Mouse (Mus musculus) CH12.LX (cell line): ENCODE data around the gene Fggy.

Experiments
- BHLHE40 ChIP-seq: IDR thresholded peaks from 2 replicates; pipeline ENCODE4 v1.6.1; 2011; ENCODE audit warnings: mild to moderate bottlenecking, low read depth, low read length, improper control_type of control experiment
- CTCF ChIP-seq, 2 experiments: IDR thresholded peaks in 1 of 2; conservative IDR thresholded peaks in 1 of 2; 2 replicates each; pipeline ENCODE4 v1.5.1; 2011 to 2012; ENCODE audit warnings: low read depth in 2 of 2, low read length in 2 of 2, improper control_type of control experiment in 1 of 2, inconsistent platforms in 1 of 2, mild to moderate bottlenecking in 1 of 2, moderate library complexity in 1 of 2
- MEF2A ChIP-seq: IDR thresholded peaks from 2 replicates; pipeline ENCODE4 v1.6.1; 2014; ENCODE audit warnings: low read depth, mild to moderate bottlenecking, inconsistent platforms, low read length, improper control_type of control experiment, borderline replicate concordance
- POLR2A ChIP-seq: IDR thresholded peaks from 2 replicates; pipeline ENCODE4 v1.6.1; 2011; ENCODE audit warnings: low read depth, mild to moderate bottlenecking, improper control_type of control experiment, low read length
- POLR2AphosphoS2 ChIP-seq: IDR thresholded peaks from 2 replicates; pipeline ENCODE4 v1.6.1; 2011; ENCODE audit warnings: low read depth, low read length, improper control_type of control experiment
- ZMIZ1 ChIP-seq: IDR thresholded peaks from 2 replicates; pipeline ENCODE4 v1.6.1; 2012; ENCODE audit warnings: low read depth, mild to moderate bottlenecking, inconsistent platforms, low read length, improper control_type of control experiment

- TF ChIP-seq BHLHE40 (no peak), MEF2A (no peak), CTCF (conservative IDR thresholded peaks at IDR 0.05 in 1 of 2, IDR thresholded peaks at IDR 0.05 in 1 of 2; ENCODE audit: low read depth in 2 of 2, low read length in 2 of 2) (peak in 1 of 2 experiments; percentile 54; a peak in 2 of 4 replicates), POLR2A (no peak), POLR2AphosphoS2 (no peak), ZMIZ1 (no peak)
Measured at GRCm38 (mm10) chr4:95723615-95724014, 166.3 kb downstream of the Fggy start.
